Mouse (Mus musculus): ENCODE data around the gene Oosp2. TPM values are rescaled to one million over a fixed set of nuclear protein-coding genes. Genes with fewer than 3 reads are reported as not detected.

Oosp2 gene
- polyA plus RNA-seq, 1 experiment from 2014 or later, result not detected

DNA sequence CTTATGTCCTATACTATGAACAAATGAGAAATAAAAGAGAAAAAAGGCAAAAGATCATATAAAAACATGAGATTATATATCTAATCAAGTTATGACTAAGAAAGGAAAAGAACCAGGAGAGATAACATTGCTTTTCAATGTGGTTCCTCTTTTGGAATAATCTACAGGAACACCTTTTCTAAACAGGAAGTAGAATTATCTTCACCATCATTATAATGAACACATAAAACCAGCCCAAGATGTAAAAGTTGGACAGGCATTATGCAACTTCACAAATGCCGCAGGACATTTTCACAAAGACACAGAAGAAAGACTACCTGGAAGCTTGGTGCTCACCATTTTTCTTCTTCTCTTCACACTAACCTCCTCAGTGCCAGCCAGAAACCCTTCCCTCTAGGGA is 47.3 kb downstream of the Oosp2 start:
- Histone ChIP-seq H3K4me2 (replicated peaks) (no peak overlapping the region), H3K36me3 (replicated peaks; ENCODE audit: control insufficient read depth, insufficient read depth) (no peaks in the 10 kb centered on the region), H3K27ac (no peak overlapping the region), H3K4me3 (replicated peaks; ENCODE audit: low read length) (no peak overlapping the region), H3K9ac (no peak overlapping the region), H3K4me1 (replicated peaks; ENCODE audit: control insufficient read depth, insufficient read depth, low read length) (no peaks in the 10 kb centered on the region), H3K9me3 (ENCODE audit: control insufficient read depth, low read length) (no peaks in the 10 kb centered on the region), H3K27me3 (ENCODE audit: control insufficient read depth, insufficient read depth, low read length) (no peaks in the 10 kb centered on the region)
- 97% methylated on average over 1 of the region's 1 CpGs for WGBS
- DNase-seq (ENCODE audit: low spot score) (no peak), ATAC-seq (ENCODE audit: low FRiP score) (no peak)

- H3K4me2 ChIP-seq (replicated peaks), result no peak overlapping the region
- WGBS, result 66% methylated on average over 2 of the region's 2 CpGs
Measured at GRCm38 (mm10) chr19:11612293-11612692, 48.1 kb downstream of the Oosp2 start.

DNA sequence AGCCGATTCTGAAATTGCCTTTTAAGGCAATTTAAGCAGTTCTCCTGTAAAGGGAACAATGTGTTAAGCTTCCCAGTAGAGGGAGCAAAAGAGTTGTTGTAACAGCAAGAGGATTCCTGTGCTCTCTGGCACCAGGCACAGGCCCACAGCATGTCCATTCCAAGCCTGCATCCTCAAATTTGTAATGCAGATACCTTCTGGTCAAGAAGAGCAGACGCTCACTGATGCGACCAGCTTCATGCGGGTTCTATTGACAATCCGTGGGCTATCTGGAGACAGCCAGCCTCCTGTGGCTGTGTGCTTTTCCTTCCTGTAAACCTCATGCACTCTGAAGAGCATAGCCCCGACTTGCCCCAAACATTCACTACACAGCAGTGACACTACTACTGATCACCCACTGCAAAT is 48.8 kb downstream of the Oosp2 start:
- Histone ChIP-seq H3K9me3 (ENCODE audit: control insufficient read depth, low read length) (no peaks in the 10 kb centered on the region), H3K9ac (no peak overlapping the region), H3K4me1 (replicated peaks; ENCODE audit: control insufficient read depth, insufficient read depth, low read length) (no peaks in the 10 kb centered on the region), H3K27ac (no peak overlapping the region), H3K27me3 (ENCODE audit: control insufficient read depth, insufficient read depth, low read length) (no peaks in the 10 kb centered on the region), H3K4me2 (replicated peaks) (no peak overlapping the region), H3K4me3 (replicated peaks; ENCODE audit: low read length) (no peak overlapping the region), H3K36me3 (replicated peaks; ENCODE audit: control insufficient read depth, insufficient read depth) (no peaks in the 10 kb centered on the region)
- ATAC-seq (ENCODE audit: low FRiP score), result peak; percentile 77; the same call in 1 of the 2 replicates
- DNase-seq (ENCODE audit: low spot score), result peak; percentile 77
- 24% methylated on average over 6 of the region's 6 CpGs for WGBS

More at GRCm38 (mm10) chr19:11612293-11612692, 48.1 kb downstream of the Oosp2 start:
- no peak for ATAC-seq (ENCODE audit: low FRiP score)
- no peaks in the 10 kb centered on the region for H3K36me3 ChIP-seq (replicated peaks; ENCODE audit: control insufficient read depth, insufficient read depth)
- no peak overlapping the region for H3K9ac ChIP-seq
- H3K9me3 ChIP-seq (ENCODE audit: control insufficient read depth, low read length), result no peaks in the 10 kb centered on the region
- H3K4me1 ChIP-seq (replicated peaks; ENCODE audit: control insufficient read depth, insufficient read depth, low read length), result no peaks in the 10 kb centered on the region
- no peak for DNase-seq (ENCODE audit: low spot score)
- H3K4me3 ChIP-seq (replicated peaks; ENCODE audit: low read length), result no peak overlapping the region
- H3K27ac ChIP-seq, result no peak overlapping the region
- no peaks in the 10 kb centered on the region for H3K27me3 ChIP-seq (ENCODE audit: control insufficient read depth, insufficient read depth, low read length)

GRCm38 (mm10) chr19:11608172-11608571 is 52.2 kb downstream of the Oosp2 start:
- ATAC-seq (ENCODE audit: low FRiP score), result no peak
- 19% methylated on average over 1 of the region's 1 CpGs for WGBS
- H3K4me1 ChIP-seq (replicated peaks; ENCODE audit: control insufficient read depth, insufficient read depth, low read length), result no peaks in the 10 kb centered on the region

DNA sequence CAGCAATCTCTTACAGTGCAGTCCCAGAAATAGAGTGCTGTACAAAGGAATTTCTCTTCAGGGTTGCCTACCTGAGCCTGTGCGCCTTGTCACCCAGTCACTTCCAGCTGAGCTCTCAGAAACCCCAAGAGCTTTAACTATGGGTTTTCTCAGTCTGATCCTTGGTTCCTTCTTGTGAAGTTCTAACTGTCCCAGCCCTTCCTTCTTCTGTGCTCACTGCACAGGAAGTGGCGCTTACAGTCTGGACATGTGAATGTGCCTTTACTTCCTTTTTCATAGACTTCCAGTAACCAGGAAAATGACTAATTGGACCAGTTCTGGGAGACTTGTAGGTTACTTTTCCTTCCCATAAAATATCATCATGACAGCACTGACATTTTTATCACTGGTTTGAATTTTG is 55.8 kb downstream of the Oosp2 start, which contains the start of gene Ms4a6d:
Gene Ms4a6d (minus strand): TSS at position 247 of the 400 bp plus-strand sequence.
- DNase-seq (ENCODE audit: low spot score), result no peak
- H3K4me1 ChIP-seq (replicated peaks; ENCODE audit: control insufficient read depth, insufficient read depth, low read length), result no peaks in the 10 kb centered on the region
- no peaks in the 10 kb centered on the region for H3K36me3 ChIP-seq (replicated peaks; ENCODE audit: control insufficient read depth, insufficient read depth)
- H3K4me3 ChIP-seq (replicated peaks; ENCODE audit: low read length), result no peak within 1 kb of the TSS
- no peak within 1 kb of the TSS for H3K4me2 ChIP-seq (replicated peaks)
- H3K27ac ChIP-seq, result no peak within 1 kb of the TSS
- no peaks in the 10 kb centered on the region for H3K9me3 ChIP-seq (ENCODE audit: control insufficient read depth, low read length)
- WGBS, result 90% methylated on average over 2 of the region's 2 CpGs
- H3K9ac ChIP-seq, result no peak within 1 kb of the TSS
- H3K27me3 ChIP-seq (ENCODE audit: control insufficient read depth, insufficient read depth, low read length), result no peaks in the 10 kb centered on the region
- no peak for ATAC-seq (ENCODE audit: low FRiP score)

More at GRCm38 (mm10) chr19:11608172-11608571, 52.2 kb downstream of the Oosp2 start:
- H3K9me3 ChIP-seq (ENCODE audit: control insufficient read depth, low read length), result no peaks in the 10 kb centered on the region
- no peak overlapping the region for H3K4me3 ChIP-seq (replicated peaks; ENCODE audit: low read length)
- H3K9ac ChIP-seq, result no peak overlapping the region
- DNase-seq (ENCODE audit: low spot score), result peak; percentile 58
- H3K36me3 ChIP-seq (replicated peaks; ENCODE audit: control insufficient read depth, insufficient read depth), result no peaks in the 10 kb centered on the region
- no peak overlapping the region for H3K4me2 ChIP-seq (replicated peaks)
- no peaks in the 10 kb centered on the region for H3K27me3 ChIP-seq (ENCODE audit: control insufficient read depth, insufficient read depth, low read length)
- no peak overlapping the region for H3K27ac ChIP-seq

GRCm38 (mm10) chr19:11602026-11602425 is 58.3 kb downstream of the Oosp2 start:
- no peak overlapping the region for H3K4me3 ChIP-seq (replicated peaks; ENCODE audit: low read length)
- no peaks in the 10 kb centered on the region for H3K36me3 ChIP-seq (replicated peaks; ENCODE audit: control insufficient read depth, insufficient read depth)
- no peak for ATAC-seq (ENCODE audit: low FRiP score)
- no peaks in the 10 kb centered on the region for H3K4me1 ChIP-seq (replicated peaks; ENCODE audit: control insufficient read depth, insufficient read depth, low read length)
- peak; percentile 31 for DNase-seq (ENCODE audit: low spot score)
- no peak overlapping the region for H3K9ac ChIP-seq
- H3K9me3 ChIP-seq (ENCODE audit: control insufficient read depth, low read length), result no peaks in the 10 kb centered on the region
- H3K27ac ChIP-seq, result no peak overlapping the region
- H3K27me3 ChIP-seq (ENCODE audit: control insufficient read depth, insufficient read depth, low read length), result no peaks in the 10 kb centered on the region
- no peak overlapping the region for H3K4me2 ChIP-seq (replicated peaks)
- 89% methylated on average over 2 of the region's 2 CpGs for WGBS

GRCm38 (mm10) chr19:11601349-11601748 is 59.0 kb downstream of the Oosp2 start:
- 95% methylated on average over 3 of the region's 3 CpGs for WGBS
- no peak for DNase-seq (ENCODE audit: low spot score)

More at GRCm38 (mm10) chr19:11601349-11601748, 59.0 kb downstream of the Oosp2 start:
- no peak overlapping the region for H3K4me2 ChIP-seq (replicated peaks)
- no peak overlapping the region for H3K27ac ChIP-seq
- no peaks in the 10 kb centered on the region for H3K9me3 ChIP-seq (ENCODE audit: control insufficient read depth, low read length)
- no peaks in the 10 kb centered on the region for H3K27me3 ChIP-seq (ENCODE audit: control insufficient read depth, insufficient read depth, low read length)
- H3K36me3 ChIP-seq (replicated peaks; ENCODE audit: control insufficient read depth, insufficient read depth), result no peaks in the 10 kb centered on the region
- no peaks in the 10 kb centered on the region for H3K4me1 ChIP-seq (replicated peaks; ENCODE audit: control insufficient read depth, insufficient read depth, low read length)
- H3K9ac ChIP-seq, result no peak overlapping the region
- H3K4me3 ChIP-seq (replicated peaks; ENCODE audit: low read length), result no peak overlapping the region
- no peak for ATAC-seq (ENCODE audit: low FRiP score)

Other genes starting within 250 kb of the Oosp2 start
- not detected in 2 replicates for gene Ms4a4b, start 217.0 kb downstream of the Oosp2 start, polyA plus RNA-seq (2014; fragmentation: Nextera tagmentation; extraction: Ambion mirVana)
- 1.3 and 2.2 TPM in 2 replicates for gene Ms4a6c, start 191.2 kb downstream of the Oosp2 start, polyA plus RNA-seq (2014; fragmentation: Nextera tagmentation; extraction: Ambion mirVana)
- not detected in 2 replicates for gene Gm8369, start 174.6 kb downstream of the Oosp2 start, polyA plus RNA-seq (2014; fragmentation: Nextera tagmentation; extraction: Ambion mirVana)
- gene Ms4a6b, start 144.0 kb downstream of the Oosp2 start, polyA plus RNA-seq (2014; fragmentation: Nextera tagmentation; extraction: Ambion mirVana), result 1.4 and 3.3 TPM in 2 replicates
- not detected in 2 replicates for gene Ms4a4d, start 123.8 kb downstream of the Oosp2 start, polyA plus RNA-seq (2014; fragmentation: Nextera tagmentation; extraction: Ambion mirVana)
- 3.4 and 3.6 TPM in 2 replicates for gene Ms4a6d, start 55.7 kb downstream of the Oosp2 start, polyA plus RNA-seq (2014; fragmentation: Nextera tagmentation; extraction: Ambion mirVana)
- gene Ms4a2, start 36.8 kb downstream of the Oosp2 start, polyA plus RNA-seq (2014; fragmentation: Nextera tagmentation; extraction: Ambion mirVana), result 0.16 TPM in 1 of 2 replicates, not detected in the other
- not detected in 2 replicates for gene Ms4a3, start 19.7 kb downstream of the Oosp2 start, polyA plus RNA-seq (2014; fragmentation: Nextera tagmentation; extraction: Ambion mirVana)
- not detected in 2 replicates for gene Oosp1, start 30.6 kb upstream of the Oosp2 start, polyA plus RNA-seq (2014; fragmentation: Nextera tagmentation; extraction: Ambion mirVana)
- gene Oosp3, start 36.5 kb upstream of the Oosp2 start, polyA plus RNA-seq (2014; fragmentation: Nextera tagmentation; extraction: Ambion mirVana), result not detected in 2 replicates
- not detected in 2 replicates for gene Gif, start 87.0 kb upstream of the Oosp2 start, polyA plus RNA-seq (2014; fragmentation: Nextera tagmentation; extraction: Ambion mirVana)
- gene Mrpl16, start 109.8 kb upstream of the Oosp2 start, polyA plus RNA-seq (2014; fragmentation: Nextera tagmentation; extraction: Ambion mirVana), result 50.8 and 53.1 TPM in 2 replicates
- 20.3 and 20.6 TPM in 2 replicates for gene Stx3, start 158.8 kb upstream of the Oosp2 start, polyA plus RNA-seq (2014; fragmentation: Nextera tagmentation; extraction: Ambion mirVana)
- gene Olfr1417, start 178.7 kb upstream of the Oosp2 start, polyA plus RNA-seq (2014; fragmentation: Nextera tagmentation; extraction: Ambion mirVana), result 0.08 TPM in 1 of 2 replicates, not detected in the other
- gene Olfr1418, start 200.5 kb upstream of the Oosp2 start, polyA plus RNA-seq (2014; fragmentation: Nextera tagmentation; extraction: Ambion mirVana), result not detected in 2 replicates
- not detected in 2 replicates for gene Olfr1419, start 214.5 kb upstream of the Oosp2 start, polyA plus RNA-seq (2014; fragmentation: Nextera tagmentation; extraction: Ambion mirVana)
- 0.07 TPM in 1 of 2 replicates, not detected in the other for gene Olfr1420, start 226.0 kb upstream of the Oosp2 start, polyA plus RNA-seq (2014; fragmentation: Nextera tagmentation; extraction: Ambion mirVana)

All from hindbrain, embryonic 14.5 days (tissue).